Mouse (Mus musculus) liver, adult 2 months (tissue): ENCODE data around the gene Mcoln3.

Experiments
- CTCF ChIP-seq: fragments of 200-500 bp; IDR thresholded peaks from 2 replicates; pipeline ENCODE4 v1.5.1; 2011; ENCODE audit warnings: low read depth, low read length, control low read depth
- POLR2A ChIP-seq: fragments of 200-500 bp; IDR thresholded peaks from 2 replicates; pipeline ENCODE4 v1.6.1; 2011; ENCODE audit warnings: low read length, control low read depth; ENCODE audit not compliant: insufficient read depth; ENCODE audit errors: extremely low read depth

- no peak for TF ChIP-seq CTCF
- TF ChIP-seq POLR2A: no peak
Measured at GRCm38 (mm10) chr3:146158039-146158438, 40.8 kb downstream of the Mcoln3 start.
